Mouse (Mus musculus) CH12.LX (cell line): ENCODE data around the gene Yif1b.

Source experiments
- CHD1 ChIP-seq: IDR thresholded peaks from 2 replicates; pipeline ENCODE4 v1.6.1; 2012; ENCODE audit warnings: low read depth, low read length, improper control_type of control experiment, inconsistent platforms
- CTCF ChIP-seq, 2 experiments: IDR thresholded peaks in 1 of 2; conservative IDR thresholded peaks in 1 of 2; 2 replicates each; pipeline ENCODE4 v1.5.1; 2011 to 2012; ENCODE audit warnings: low read depth in 2 of 2, low read length in 2 of 2, improper control_type of control experiment in 1 of 2, inconsistent platforms in 1 of 2, mild to moderate bottlenecking in 1 of 2, moderate library complexity in 1 of 2
- EP300 ChIP-seq: IDR thresholded peaks from 2 replicates; pipeline ENCODE4 v1.6.1; 2011; ENCODE audit warnings: low read length, improper control_type of control experiment
- IRF4 ChIP-seq: IDR thresholded peaks from 2 replicates; pipeline ENCODE4 v1.6.1; 2014; ENCODE audit warnings: low read depth, mild to moderate bottlenecking, inconsistent platforms, low read length, improper control_type of control experiment
- MAX ChIP-seq: IDR thresholded peaks from 2 replicates; pipeline ENCODE4 v1.6.1; 2011; ENCODE audit warnings: low read length, improper control_type of control experiment
- POLR2A ChIP-seq: IDR thresholded peaks from 2 replicates; pipeline ENCODE4 v1.6.1; 2011; ENCODE audit warnings: low read depth, mild to moderate bottlenecking, improper control_type of control experiment, low read length
- SMC3 ChIP-seq: IDR thresholded peaks from 2 replicates; pipeline ENCODE4 v1.6.1; 2011; ENCODE audit warnings: low read depth, low read length, improper control_type of control experiment
- TCF12 ChIP-seq: IDR thresholded peaks from 2 replicates; pipeline ENCODE4 v1.6.1; 2014; ENCODE audit warnings: low read depth, mild to moderate bottlenecking, inconsistent platforms, low read length, improper control_type of control experiment

DNA sequence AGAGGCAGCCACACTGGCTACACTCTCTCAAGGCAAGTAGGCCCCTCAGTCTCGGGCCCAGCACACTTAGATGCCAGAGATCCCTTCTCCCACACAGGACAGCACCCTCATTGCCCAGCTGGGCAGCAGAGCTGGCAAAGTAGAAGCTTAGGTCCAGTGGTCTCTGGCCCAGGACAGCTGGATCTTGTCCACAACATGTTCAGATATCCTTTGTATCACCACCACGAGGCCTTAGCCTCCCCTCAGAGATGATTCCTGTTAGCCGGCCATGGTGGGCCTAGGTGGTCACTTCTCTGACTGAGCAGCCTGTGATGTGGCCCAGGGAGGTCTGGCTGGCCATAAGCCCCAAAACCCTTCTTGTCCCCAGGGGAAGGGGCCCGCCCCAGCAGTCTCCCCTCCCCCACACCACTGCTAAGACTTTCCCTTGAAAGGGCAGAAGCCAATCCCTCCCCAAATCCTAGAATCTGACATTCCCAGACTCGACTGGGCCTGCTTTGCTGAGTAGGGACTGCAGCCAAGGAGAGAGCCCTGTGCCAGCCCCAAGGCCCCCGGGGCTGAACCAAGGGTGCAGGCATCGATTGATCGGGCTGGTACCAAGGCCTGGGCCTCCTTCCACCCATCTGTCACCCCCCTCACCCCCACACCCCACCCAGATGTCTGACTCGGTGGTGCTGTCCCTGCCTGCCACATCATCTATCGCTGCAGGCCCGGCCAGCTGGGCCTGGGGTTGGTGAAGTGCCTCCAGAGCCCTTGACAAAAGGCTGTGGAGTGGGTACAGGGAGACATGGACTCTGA is 52.8 kb downstream of the Yif1b start:
- no peak for TF ChIP-seq POLR2A
- TF ChIP-seq CTCF (conservative IDR thresholded peaks at IDR 0.05 in 1 of 2, IDR thresholded peaks at IDR 0.05 in 1 of 2; ENCODE audit: low read depth in 2 of 2, low read length in 2 of 2), result no peak
- TF ChIP-seq CHD1, result no peak
- TF ChIP-seq IRF4, result no peak
- no peak for TF ChIP-seq EP300
- no peak for TF ChIP-seq SMC3
- TF ChIP-seq MAX, result no peak
- no peak for TF ChIP-seq TCF12
